Mouse (Mus musculus) G1E-ER4 (cell line): Measurements from ENCODE around the gene Larp7. TPM values are rescaled to one million over a fixed set of nuclear protein-coding genes. Genes with fewer than 3 reads are reported as not detected.

ENCODE experiments used
- GATA1 ChIP-seq: IDR thresholded peaks from one replicate; pipeline ENCODE4 v1.8.0; 2012; ENCODE audit warnings: low read length, inconsistent platforms
- polyA plus RNA-seq: library from polyadenylated mRNA; stranded (reverse); fragments of >175 nt; gene quantifications from 2 replicates; pipeline ENCODE4 v1.2.3, GENCODE M21; 2012

The Larp7 gene
- polyA plus RNA-seq, 1 experiment = 45.7 TPM

GRCm38 (mm10) chr3:127525188-127525819, 27.8 kb downstream of the Larp7 start:
- TF ChIP-seq GATA1 = no peak

GRCm38 (mm10) chr3:127521156-127521555, 32.0 kb downstream of the Larp7 start:
- TF ChIP-seq GATA1 = no peak

GRCm38 (mm10) chr3:127520300-127520699, 32.8 kb downstream of the Larp7 start:
- no peak for TF ChIP-seq GATA1

- TF ChIP-seq GATA1 = no peak
These were observed 37.9 kb downstream of the Larp7 start for GRCm38 (mm10) chr3:127515251-127515650.

- TF ChIP-seq GATA1 = no peak
These were observed 39.5 kb downstream of the Larp7 start for GRCm38 (mm10) chr3:127513699-127514098.

GRCm38 (mm10) chr3:127512794-127513335, 40.3 kb downstream of the Larp7 start:
- TF ChIP-seq GATA1 = no peak

GRCm38 (mm10) chr3:127511786-127512746, 41.1 kb downstream of the Larp7 start:
- no peak for TF ChIP-seq GATA1

GRCm38 (mm10) chr3:127507878-127508783, 45.0 kb downstream of the Larp7 start:
- no peak for TF ChIP-seq GATA1

- TF ChIP-seq GATA1 = no peak
These were observed 54.3 kb downstream of the Larp7 start, which contains the start of gene Ank2 for GRCm38 (mm10) chr3:127498742-127499400. Gene Ank2 (minus strand): TSS chr3:127499350.

- no peak for TF ChIP-seq GATA1
These were observed 54.9 kb downstream of the Larp7 start for GRCm38 (mm10) chr3:127498197-127498741.

GRCm38 (mm10) chr3:127492663-127493062, 60.5 kb downstream of the Larp7 start:
- no peak for TF ChIP-seq GATA1

- TF ChIP-seq GATA1 = no peak
These were observed 65.8 kb downstream of the Larp7 start for GRCm38 (mm10) chr3:127487302-127487701.

Other genes with a start within 250 kb of the Larp7 start
- gene Ank2, start 54.0 kb downstream of the Larp7 start, polyA plus RNA-seq = 15.1 and 19.3 TPM in 2 replicates
- 1.4 and 1.6 TPM in 2 replicates for gene Zgrf1, start 140 bp upstream of the Larp7 start, polyA plus RNA-seq
- gene Neurog2, start 79.8 kb upstream of the Larp7 start, polyA plus RNA-seq = not detected in 2 replicates
- 0.02 and 0.09 TPM in 2 replicates for gene Alpk1, start 227.2 kb upstream of the Larp7 start, polyA plus RNA-seq
- 12.9 and 19.2 TPM in 2 replicates for gene Tifa, start 236.5 kb upstream of the Larp7 start, polyA plus RNA-seq